Mouse (Mus musculus): Measurements from ENCODE around the gene Lrrc41. TPM values are rescaled to one million over a fixed set of nuclear protein-coding genes. Genes with fewer than 3 reads are reported as not detected.
A peak's percentile ranks its signal among the peaks of the same experiment; 100 is the strongest.

The Lrrc41 gene
- total RNA-seq (2021): 10 to 100 TPM; 18.1 to 18.2 TPM
- long read RNA-seq, experiment 1, transcript Lrrc41-201 (10 exons, 3,065 nt): major isoform, 23 of 28 reads
- long read RNA-seq, experiment 1, partial matches to known transcripts: 3 of 28 reads
- long read RNA-seq, experiment 1, other reads (novel, unspliced or antisense): 2 of 28 reads
- long read RNA-seq, experiment 2, transcript Lrrc41-201 (10 exons, 3,065 nt): major isoform, 33 of 38 reads
- long read RNA-seq, experiment 2, partial matches to known transcripts: 3 of 38 reads
- long read RNA-seq, experiment 2, other reads (novel, unspliced or antisense): 2 of 38 reads

DNA sequence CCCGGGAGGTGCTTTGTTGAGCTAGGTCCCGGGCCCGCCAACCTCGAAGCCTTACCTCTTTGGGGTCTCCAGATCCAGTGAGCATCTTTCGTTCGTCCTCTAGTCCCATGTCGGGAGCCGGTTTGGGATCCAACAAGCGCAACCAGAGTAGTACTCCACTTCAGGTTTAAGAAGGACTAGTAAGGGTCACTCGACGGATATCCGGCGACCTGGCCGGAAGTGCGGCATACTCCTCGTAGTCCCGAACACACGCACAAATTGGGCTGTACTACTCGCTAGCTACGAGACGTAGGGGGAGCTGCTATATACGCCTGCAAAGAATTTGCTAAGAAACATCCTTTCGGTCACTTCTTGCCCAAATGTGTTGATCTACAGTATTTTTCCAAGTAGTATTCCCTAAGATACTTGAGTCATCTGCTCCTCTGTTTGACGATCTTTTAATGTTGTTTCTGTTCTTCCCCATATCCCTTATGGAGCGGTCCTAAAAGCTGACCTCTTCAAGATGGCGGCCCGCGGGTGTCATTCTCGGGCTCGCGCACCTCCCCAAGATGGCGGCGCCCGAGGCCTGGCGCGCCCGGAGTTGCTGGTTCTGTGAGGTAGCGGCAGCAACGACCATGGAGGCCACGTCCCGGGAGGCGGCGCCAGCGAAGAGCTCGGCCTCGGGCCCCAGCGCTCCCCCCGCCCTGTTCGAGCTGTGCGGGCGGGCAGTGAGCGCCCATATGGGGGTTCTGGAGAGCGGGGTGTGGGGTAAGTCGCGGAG lies at the start of gene Lrrc41, which contains the start of gene Uqcrh:
Gene Lrrc41, plus strand, starts transcription at position 409 of the 760 bp plus-strand sequence.
Gene Uqcrh, minus strand, starts transcription at position 211 of the 760 bp plus-strand sequence.
- peak; percentile 94 for DNase-seq (ENCODE audit: low spot score)

DNA sequence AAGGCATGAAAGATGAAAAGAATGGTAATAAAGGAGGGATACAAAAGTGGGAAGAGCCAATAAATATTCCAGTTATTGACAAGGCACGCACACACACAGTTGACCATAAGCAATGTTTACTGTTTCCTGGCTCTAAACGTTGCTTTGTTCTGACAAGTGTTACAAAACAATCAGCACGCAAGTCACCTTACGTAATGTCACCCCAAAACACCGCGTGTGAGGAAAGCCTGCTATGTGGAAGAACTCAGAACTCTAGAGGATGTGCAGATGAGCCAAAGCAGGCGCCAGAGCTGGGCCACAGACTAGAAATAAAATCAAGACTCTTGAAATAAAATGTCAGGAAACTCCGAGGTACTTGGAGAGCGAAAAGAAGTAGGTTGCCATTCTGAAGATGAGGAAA lies 42.2 kb upstream of the Lrrc41 start:
- no peak for DNase-seq (ENCODE audit: low spot score)

DNA sequence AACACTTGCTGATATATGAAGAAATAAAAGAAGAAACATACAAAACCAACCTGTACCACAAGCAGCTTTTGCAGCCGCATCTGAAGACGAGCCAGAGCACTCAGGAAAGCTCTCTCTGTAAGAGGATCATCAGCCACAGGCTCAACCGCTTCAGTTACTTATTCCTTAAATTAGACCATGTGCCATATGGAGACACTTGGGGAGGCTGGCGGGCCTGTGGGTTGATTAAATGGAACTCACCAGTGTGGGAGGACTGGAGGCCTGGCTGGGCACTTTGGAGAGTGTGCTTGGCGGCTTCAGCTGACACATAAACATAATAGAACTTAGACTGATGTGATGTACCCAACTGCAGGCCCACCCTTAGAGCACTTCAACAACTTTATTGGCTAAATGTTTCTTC lies 41.7 kb upstream of the Lrrc41 start:
- DNase-seq (ENCODE audit: low spot score): no peak

DNA sequence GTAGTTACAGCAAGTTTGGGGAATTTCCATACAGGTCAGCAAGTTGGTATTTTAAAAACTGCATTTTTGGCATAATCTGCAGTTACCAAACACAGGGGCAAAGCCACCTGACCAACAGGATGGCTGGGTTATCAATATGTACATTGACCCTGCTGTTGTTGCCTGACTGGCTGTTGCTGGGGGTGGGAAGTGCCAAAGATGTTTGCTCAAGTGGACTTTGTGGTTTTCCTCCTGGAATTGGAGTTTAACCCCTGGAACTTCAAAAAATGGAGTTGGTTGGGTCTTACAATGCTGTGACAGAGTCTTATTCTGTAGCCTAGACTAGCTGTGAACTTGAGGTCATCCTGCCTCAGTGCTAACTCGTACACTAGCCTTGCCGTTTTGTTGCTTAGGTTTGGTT lies 34.6 kb upstream of the Lrrc41 start:
- no peak for DNase-seq (ENCODE audit: low spot score)

DNA sequence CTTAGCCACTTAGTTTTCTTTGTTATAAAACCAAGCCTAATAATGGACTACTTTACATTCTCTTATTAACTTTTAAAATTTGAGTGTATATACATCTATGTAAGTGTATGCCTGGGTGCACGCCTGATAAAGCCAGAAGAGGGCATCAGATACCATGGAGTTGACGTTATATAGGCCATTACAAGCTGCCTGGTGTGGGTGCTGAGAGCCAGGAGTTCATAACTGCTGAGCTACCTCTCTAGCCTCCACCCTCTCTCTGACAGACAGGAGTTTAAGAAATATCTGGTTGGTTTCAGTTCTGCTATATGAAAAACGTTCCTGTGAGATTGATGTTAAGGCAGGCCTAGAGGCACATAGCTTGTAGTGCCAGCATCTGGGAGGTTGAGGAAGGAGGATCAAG lies 32.9 kb upstream of the Lrrc41 start:
- DNase-seq (ENCODE audit: low spot score): no peak

DNA sequence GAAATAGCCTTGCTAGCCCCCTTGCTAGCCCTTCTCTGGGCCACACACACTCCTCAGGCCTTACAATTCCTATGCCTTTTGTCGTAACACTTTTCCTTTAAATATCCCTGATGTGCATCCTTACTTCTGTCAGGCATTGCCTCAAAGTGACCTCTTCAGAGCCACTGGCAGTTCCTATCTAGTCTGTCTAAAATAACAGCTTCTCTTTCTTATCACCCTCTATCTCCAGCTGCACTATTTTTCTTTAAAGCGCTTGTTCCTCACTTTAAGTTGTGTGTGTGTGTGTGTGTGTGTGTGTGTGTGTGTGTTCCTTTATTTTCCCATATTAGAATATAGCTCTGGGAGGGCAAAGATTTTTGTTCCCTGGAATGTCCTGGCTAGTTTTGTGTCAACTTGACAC lies 28.5 kb upstream of the Lrrc41 start:
- DNase-seq (ENCODE audit: low spot score): no peak

DNA sequence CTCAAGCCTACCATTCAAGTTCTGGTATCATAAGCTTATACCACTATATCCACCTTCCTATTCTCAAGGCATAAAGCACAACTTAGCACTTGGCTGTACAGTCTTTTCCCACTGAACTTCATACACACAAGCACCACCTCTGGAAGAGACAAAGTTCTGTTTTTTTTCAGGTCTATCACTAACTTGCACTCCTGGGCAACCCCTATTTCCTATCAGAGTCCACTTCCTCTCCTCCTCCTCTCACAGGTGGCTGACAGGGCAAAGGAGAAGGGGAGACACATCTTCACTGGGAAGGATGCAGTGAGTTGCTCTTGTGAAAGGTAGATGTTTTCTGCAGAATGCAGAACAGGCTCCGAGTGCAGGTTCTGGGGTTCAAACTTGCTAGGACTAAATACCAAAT lies 27.4 kb upstream of the Lrrc41 start:
- no peak for DNase-seq (ENCODE audit: low spot score)

DNA sequence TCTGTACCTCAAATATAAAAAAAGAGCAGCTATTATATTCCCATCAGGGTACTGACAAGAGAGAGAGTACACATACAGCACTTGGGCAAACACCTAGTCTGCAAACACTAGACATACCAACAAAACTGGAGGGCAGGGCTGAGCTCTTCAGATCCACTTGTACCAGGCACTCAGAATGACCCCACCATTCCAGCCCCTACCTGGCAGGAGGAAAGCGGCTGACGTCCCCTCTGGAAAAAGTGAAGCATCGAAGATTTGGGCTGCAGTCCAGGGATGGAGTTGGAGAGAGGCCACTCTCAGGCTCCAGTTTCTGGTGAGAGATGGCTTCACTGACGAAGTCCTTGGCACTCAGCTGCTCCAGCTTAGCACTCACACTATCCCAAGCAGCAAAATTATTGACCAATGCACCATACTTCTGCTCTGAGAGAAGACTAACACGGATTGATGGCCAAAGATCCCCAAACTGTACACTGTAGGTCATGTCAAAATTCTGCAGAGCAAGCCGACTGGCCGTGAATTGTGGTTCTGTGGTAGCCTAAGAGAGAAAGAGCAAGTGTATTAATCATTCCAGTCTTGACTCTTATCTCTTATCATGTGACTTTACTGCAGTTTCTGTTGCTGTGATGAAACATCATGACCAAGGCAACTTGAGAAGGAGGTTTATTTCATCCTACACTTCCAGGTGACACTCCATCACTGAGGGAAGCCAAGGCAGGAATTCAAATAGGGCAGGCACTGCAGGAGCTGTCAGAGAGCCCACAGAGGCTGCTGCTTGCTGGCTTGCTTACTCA lies 26.7 kb upstream of the Lrrc41 start:
- DNase-seq (ENCODE audit: low spot score): peak; percentile 68

DNA sequence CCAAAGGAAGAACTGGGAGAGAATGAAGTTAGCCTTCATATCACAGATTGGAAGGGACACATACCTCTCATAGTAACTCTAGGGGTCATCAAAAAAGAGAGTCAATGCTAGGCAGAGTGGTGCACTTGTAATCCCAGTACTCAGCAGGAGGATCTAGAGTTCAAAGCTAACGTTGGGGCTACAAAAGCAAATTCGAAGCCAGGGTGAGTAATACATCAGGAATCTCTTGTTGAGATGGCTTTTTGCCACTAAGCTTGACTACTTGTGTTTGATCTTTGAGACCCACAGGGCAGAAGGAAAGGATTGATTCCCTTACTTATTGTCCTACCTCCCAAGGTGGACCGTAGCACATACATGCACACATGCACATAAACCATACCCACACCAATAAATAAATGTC lies 25.9 kb upstream of the Lrrc41 start:
- DNase-seq (ENCODE audit: low spot score): no peak

DNA sequence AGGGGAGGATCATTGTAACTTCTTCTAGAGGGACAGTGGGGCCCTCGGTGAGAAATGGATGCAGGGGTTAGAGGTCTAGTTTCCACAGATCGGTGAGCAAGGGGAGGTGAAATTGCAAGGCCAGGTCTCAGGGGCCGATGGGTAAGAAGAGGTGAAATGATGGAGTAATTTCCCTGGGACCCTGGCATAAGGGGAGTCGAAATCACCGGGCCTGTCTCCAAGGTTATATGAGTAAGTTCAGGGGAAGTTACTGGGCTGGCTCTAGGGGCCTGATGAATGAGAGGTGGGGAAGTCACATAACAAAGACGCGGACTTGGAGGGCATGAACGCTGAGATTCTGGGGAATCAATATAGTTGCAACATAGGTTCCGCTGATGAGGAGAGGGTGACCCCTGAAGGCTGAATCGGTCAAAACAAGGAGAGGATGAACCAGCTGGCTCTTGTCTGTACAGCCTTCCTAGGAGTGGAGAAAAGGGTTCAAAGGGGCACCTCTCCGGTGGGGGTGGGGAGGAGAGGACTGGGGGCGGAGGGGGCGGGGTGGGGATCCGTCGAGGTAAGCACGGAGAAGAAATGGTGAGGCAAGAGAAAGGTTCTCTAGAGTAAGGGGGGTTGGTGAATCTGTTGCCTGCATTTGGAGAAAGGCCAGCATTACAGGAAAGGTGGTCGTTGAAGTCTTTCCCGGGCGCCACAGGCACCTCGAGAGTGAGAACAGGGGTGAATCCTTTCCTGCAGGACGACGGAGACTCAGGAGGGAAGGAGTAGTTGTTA lies 22.4 kb upstream of the Lrrc41 start:
- no peak for DNase-seq (ENCODE audit: low spot score)

DNA sequence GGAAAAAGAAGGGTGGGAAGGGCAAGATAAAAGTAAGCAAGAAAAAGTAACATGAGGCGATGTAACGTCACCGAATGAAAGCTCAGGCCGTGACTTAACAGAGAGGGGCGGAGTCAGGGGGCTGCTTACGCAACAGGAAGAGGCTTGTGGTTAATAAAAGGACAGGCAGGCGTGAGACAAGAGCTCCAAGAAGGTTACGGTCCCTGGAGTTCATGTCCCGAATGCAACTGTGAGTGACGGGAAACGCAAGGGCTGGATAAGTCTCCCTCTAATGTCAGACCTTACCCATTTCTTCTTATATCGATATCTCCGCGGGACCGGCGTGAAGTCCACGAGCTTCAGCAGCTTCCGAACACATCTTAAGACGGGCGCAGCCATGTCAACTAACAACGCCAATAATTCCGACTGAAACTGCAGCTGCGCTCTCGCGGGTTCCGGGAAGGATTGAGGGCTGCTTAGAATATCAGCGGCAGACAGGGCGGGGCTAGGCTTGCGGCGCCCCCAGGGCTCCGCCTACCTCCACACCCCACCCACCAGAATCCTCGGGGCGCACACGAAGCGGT lies 21.6 kb upstream of the Lrrc41 start, which contains the start of gene Nsun4:
Gene Nsun4, minus strand, starts transcription at position 478 of the 563 bp plus-strand sequence.
- peak; percentile 91 for DNase-seq (ENCODE audit: low spot score)

DNA sequence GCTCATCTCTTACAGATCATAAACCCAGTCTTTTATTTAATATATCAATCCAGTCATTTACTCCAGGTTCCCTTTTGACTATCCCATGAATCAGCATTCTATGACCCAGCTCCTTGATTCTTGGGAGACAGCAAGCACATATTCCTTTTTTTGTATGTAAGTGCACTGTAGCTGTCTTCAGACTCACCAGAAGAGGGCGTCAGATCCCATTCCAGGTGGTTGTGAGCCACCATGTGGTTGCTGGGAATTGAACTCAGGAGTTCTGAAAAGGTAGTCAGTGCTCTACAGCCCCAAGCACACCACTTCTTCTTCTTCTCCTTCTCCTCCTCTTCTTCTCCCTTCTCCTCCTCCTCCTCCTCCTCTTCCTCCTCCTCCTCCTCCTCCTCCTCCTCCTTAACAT lies 17.5 kb upstream of the Lrrc41 start:
- no peak for DNase-seq (ENCODE audit: low spot score)

DNA sequence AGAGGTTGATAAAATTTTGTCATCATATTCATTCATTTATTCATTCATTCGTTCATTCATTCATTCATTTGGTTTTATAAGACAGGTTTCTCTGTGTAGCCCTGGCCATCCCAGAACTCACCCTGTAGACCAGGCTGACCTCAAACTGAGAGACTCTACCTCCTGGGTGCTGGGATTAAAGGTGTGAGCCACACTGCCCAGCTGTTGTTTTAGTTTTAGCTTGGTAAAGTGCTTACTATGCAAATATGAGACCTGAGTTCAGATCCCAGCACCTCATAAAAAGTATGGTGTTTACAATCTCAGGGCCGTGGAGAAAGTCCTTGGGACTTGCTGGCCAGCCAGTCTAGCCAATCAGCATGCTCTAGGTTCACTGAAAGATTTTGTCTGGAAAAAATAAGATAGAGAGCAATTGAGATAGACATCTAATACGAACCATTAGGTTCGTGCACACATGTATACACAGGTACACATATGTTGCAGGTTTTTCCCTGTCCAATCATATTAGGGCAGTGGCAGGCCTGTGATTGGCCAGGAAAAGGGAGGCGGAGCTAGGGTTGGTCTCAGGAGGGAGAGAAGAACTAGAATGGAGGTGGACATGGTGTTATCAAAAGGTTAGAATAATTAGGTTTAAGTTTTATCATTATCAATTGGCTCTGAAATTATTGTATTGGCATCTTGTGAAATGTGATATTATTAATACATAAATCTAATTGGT lies 15.9 kb upstream of the Lrrc41 start:
- no peak for DNase-seq (ENCODE audit: low spot score)

DNA sequence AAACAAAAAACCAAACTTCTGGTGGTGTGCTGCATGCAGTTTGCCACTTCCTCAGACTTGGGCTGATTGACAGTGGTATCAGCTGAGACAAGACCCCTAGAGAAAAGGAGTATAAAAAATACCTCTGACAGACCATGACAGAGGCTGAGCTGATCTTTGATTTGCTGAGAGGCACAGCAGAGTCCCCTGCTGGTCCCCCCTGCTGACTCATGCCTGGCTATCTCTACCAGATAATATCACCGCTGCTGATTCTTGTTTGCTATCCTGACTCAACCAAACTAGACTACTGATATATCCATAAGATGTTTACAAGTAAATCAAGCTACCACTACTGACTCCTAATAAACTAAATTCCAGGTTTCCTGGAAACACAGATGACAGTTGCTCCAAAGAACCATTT lies 11.2 kb upstream of the Lrrc41 start:
- no peak for DNase-seq (ENCODE audit: low spot score)

DNA sequence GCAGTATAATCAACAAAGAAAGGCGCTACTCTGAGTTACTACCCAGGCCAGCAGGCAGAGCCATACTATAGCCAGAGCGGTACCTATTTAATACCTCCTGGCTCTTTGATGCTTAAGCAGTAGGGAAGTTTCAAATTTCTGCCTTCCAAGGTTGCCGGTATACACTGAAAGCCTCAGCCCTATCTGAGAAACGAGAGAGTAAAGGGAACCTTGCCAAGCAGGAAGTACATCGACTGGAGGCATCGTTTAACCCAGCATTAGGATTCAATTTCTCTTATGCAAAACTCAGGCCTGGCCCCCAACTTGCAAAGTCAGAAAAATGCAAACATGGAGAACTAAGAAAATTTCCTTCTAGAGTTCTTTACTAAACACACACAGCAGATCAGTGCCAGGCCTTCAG lies 5.0 kb upstream of the Lrrc41 start:
- no peak for DNase-seq (ENCODE audit: low spot score)

DNA sequence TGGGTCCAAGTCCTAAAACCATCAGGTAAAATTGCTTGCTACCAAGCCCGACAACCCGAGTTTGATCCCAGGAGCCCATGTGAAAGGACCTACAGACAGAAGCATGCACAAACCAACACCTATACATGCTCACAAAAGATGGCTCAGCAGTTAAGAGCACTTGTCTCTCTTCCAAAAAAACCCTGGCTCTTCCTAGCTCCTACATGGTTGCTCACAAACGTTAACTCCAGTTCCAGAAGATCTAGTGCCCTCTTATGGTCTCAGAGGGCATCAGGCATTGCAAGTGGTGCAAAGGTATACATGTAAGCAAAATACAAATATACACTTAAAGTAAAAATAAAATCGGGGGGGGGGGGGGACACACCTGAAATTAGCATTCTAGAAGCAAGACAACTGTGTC lies 1.9 kb upstream of the Lrrc41 start:
- DNase-seq (ENCODE audit: low spot score): no peak

DNA sequence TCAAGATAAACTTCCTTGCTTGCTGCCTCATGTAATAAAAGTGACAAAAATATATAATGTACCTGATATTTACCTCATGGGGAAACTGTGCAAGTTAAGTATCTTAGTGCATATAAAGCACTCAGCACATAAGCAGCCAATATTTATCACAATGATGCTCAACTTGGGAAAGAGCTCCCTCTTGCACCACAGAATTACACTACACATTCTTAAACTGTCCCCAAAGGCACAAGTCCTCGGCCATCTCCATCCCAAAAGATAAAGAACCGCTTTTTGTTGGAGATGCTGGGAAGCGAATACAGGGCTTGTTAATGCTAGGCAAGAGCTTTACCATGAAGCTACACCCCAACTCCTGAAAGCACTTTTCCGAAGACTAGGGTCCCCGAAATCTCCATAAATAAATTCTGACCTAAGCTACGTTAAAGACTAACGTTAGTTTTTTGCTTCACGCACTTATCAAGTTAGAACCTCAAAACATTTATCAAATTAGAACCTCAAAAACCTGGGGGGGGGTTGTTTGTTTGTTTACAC lies 859 bp upstream of the Lrrc41 start:
- no peak for DNase-seq (ENCODE audit: low spot score)

DNA sequence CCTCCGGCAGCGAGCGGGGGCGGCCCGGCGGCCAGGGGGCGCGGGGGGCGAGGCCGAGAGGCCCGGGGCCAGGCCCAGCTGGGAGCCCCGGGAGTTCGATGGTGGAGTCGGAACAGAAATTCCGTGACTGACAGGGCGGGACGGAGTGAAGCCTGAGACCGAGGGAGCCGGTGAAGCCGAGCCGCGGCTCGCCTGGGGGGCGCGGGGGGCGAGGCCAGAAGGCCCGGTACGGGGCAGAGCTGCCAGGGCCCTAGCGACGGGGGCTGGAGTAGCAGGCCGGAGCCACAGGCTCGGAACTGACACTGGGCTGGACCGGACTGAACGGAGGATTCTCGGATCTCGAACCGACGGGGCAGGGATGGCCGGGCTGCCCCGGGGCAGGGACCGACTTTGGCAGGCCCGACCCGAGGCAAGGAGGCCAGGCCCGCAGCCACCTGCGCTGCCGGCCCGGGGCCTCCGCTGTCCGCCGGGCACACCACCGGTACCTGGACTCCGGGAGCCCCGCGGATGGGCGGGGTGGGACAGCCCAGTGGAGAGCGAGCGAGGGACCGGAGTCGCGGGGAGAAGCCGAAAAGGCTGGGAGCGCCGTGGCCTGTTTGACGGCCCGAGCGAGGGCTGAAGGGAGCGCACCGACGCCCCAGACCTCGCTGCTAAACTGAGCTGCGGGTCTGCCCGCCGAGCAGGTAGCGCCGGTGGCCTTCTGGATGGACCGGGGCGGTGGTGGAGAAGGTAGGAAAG lies 731 bp downstream of the Lrrc41 start:
- peak; percentile 66 for DNase-seq (ENCODE audit: low spot score)
